Mouse (Mus musculus) liver, postnatal 0 days (tissue): ENCODE results near the gene Ice1.

Experiments
- CTCF ChIP-seq: sonication (generic); IDR thresholded peaks from 2 replicates; pipeline ENCODE4 v1.5.1; 2016; ENCODE audit warnings: antibody characterized with exemption, low read depth
- EP300 ChIP-seq: IDR thresholded peaks from 2 replicates; pipeline ENCODE4 v1.6.1; 2016; ENCODE audit warnings: antibody characterized with exemption, low read depth, mild to moderate bottlenecking

GRCm38 (mm10) chr13:70624445-70624844 lies 13.0 kb downstream of the Ice1 start:
- TF ChIP-seq CTCF (no peak), EP300 (no peak)
